Mouse (Mus musculus) lung, embryonic 15.5 days (tissue): ENCODE data around the gene Akap11. TPM values are rescaled to one million over a fixed set of nuclear protein-coding genes. Genes with fewer than 3 reads are reported as not detected.
A peak's percentile ranks its signal among the peaks of the same experiment; 100 is the strongest.
"Not testable (repeated sequence)": the region's sequence is repeated elsewhere in the genome, so short reads cannot be mapped to it uniquely, and the experiment has no call there.

Experiments used
- ATAC-seq: fragments of 200-750 bp; cut with Nextera tagmentation; 2 replicates; pipeline ENCODE4 v1.8.0; 2017; ENCODE audit warnings: moderate number of reproducible peaks, borderline replicate concordance; ENCODE audit not compliant: low FRiP score, low TSS enrichment; ENCODE audit errors: extremely low read depth
- H3K27ac ChIP-seq: fragments of 300-500 bp; sonication (generic); 2 replicates; pipeline ENCODE4 v1.5.1; 2015; ENCODE audit warnings: moderate library complexity, mild to moderate bottlenecking, inconsistent platforms
- H3K27me3 ChIP-seq: fragments of 300-500 bp; sonication (generic); 2 replicates; pipeline ENCODE4 v1.6.1; 2015; ENCODE audit warnings: inconsistent platforms
- H3K36me3 ChIP-seq: fragments of 300-500 bp; sonication (generic); 2 replicates; pipeline ENCODE4 v1.6.1; 2015; ENCODE audit warnings: inconsistent platforms
- H3K4me1 ChIP-seq: fragments of 300-500 bp; sonication (generic); 2 replicates; pipeline ENCODE4 v1.6.1; 2015; ENCODE audit warnings: inconsistent platforms
- H3K4me2 ChIP-seq: fragments of 300-500 bp; sonication (generic); 2 replicates; pipeline ENCODE4 v1.6.1; 2015; ENCODE audit warnings: inconsistent platforms, mild to moderate bottlenecking, moderate library complexity
- H3K4me3 ChIP-seq: fragments of 300-500 bp; sonication (generic); 2 replicates; pipeline ENCODE4 v1.5.1; 2015; ENCODE audit warnings: mild to moderate bottlenecking, inconsistent platforms
- H3K9ac ChIP-seq: fragments of 300-500 bp; sonication (generic); 2 replicates; pipeline ENCODE4 v1.6.1; 2015; ENCODE audit warnings: inconsistent platforms
- H3K9me3 ChIP-seq: fragments of 300-500 bp; sonication (generic); 2 replicates; pipeline ENCODE4 v1.6.1; 2016; ENCODE audit warnings: inconsistent platforms
- WGBS: fragments of 180-500 bp; shearing (Covaris S2); methylation state at CpG from one replicate; pipeline ENCODE4 v1.1.7; 2015; 5-methylcytosine and 5-hydroxymethylcytosine counted together
- polyA plus RNA-seq: library from polyadenylated mRNA; unstranded; fragments of >200 nt; fragmentation: Nextera tagmentation; extraction: Ambion mirVana; gene quantifications from 2 replicates; pipeline ENCODE4 v1.2.1, GENCODE M21; 2015

The Akap11 gene
- polyA plus RNA-seq: 20.0 and 20.7 TPM in 2 replicates

GRCm38 (mm10) chr14:78536281-78537165, at the start of gene Akap11:
Gene Akap11 (minus strand): TSS chr14:78536808.
- Histone ChIP-seq H3K27ac (peak within 1 kb of the TSS; percentile 78), H3K4me1 (peaks cover 31% of the 10 kb centered on the region), H3K27me3 (no peaks in the 10 kb centered on the region), H3K36me3 (no peaks in the 10 kb centered on the region), H3K9me3 (no peaks in the 10 kb centered on the region), H3K9ac (peak within 1 kb of the TSS; percentile 82), H3K4me3 (peak within 1 kb of the TSS; percentile 62), H3K4me2 (peak within 1 kb of the TSS; percentile 78)
- peak; percentile 94 for ATAC-seq
- under 1% methylated on average over 64 of the region's 82 CpGs for WGBS

GRCm38 (mm10) chr14:78584222-78584621, 47.6 kb upstream of the Akap11 start:
- Histone ChIP-seq H3K27me3 (no peaks in the 10 kb centered on the region), H3K9ac (no peak overlapping the region), H3K4me2 (no peak overlapping the region), H3K4me3 (no peak overlapping the region), H3K4me1 (no peaks in the 10 kb centered on the region), H3K36me3 (peaks cover 14% of the 10 kb centered on the region; the same call in 1 of the 2 replicates), H3K27ac (no peak overlapping the region), H3K9me3 (no peaks in the 10 kb centered on the region)
- WGBS: 89% methylated on average over 13 of the region's 13 CpGs
- no peak for ATAC-seq

- H3K4me3 ChIP-seq: no peak overlapping the region
- H3K27ac ChIP-seq: no peak overlapping the region
- no peak overlapping the region for H3K9ac ChIP-seq
- H3K27me3 ChIP-seq: no peaks in the 10 kb centered on the region
- no peaks in the 10 kb centered on the region for H3K9me3 ChIP-seq
- H3K4me2 ChIP-seq: no peak overlapping the region
- peaks cover 14% of the 10 kb centered on the region; the same call in 1 of the 2 replicates for H3K36me3 ChIP-seq
- ATAC-seq: no peak
- H3K4me1 ChIP-seq: no peaks in the 10 kb centered on the region
Observed at GRCm38 (mm10) chr14:78583168-78583567, 46.6 kb upstream of the Akap11 start.

- Histone ChIP-seq H3K4me1 (no peaks in the 10 kb centered on the region), H3K36me3 (peaks cover 9% of the 10 kb centered on the region), H3K4me3 (no peak overlapping the region), H3K9ac (no peak overlapping the region), H3K27ac (no peak overlapping the region), H3K9me3 (no peaks in the 10 kb centered on the region), H3K27me3 (no peaks in the 10 kb centered on the region), H3K4me2 (no peak overlapping the region)
- no peak for ATAC-seq
- 69% methylated on average over 13 of the region's 13 CpGs for WGBS
Observed at GRCm38 (mm10) chr14:78575899-78576298, 39.3 kb upstream of the Akap11 start.

- no peak for ATAC-seq
- no peak overlapping the region for H3K27ac ChIP-seq
- H3K36me3 ChIP-seq: peaks cover under 1% of the 10 kb centered on the region; the same call in 1 of the 2 replicates
- no peaks in the 10 kb centered on the region for H3K4me1 ChIP-seq
- no peaks in the 10 kb centered on the region for H3K27me3 ChIP-seq
- H3K9ac ChIP-seq: no peak overlapping the region
- H3K9me3 ChIP-seq: no peaks in the 10 kb centered on the region
- 82% methylated on average over 5 of the region's 5 CpGs for WGBS
- no peak overlapping the region for H3K4me2 ChIP-seq
- H3K4me3 ChIP-seq: no peak overlapping the region
Observed at GRCm38 (mm10) chr14:78568410-78568809, 31.8 kb upstream of the Akap11 start.

GRCm38 (mm10) chr14:78566431-78566830, 29.8 kb upstream of the Akap11 start:
- no peaks in the 10 kb centered on the region for H3K4me1 ChIP-seq

GRCm38 (mm10) chr14:78564292-78564691, 27.7 kb upstream of the Akap11 start:
- no peak overlapping the region for H3K27ac ChIP-seq
- H3K27me3 ChIP-seq: no peaks in the 10 kb centered on the region
- H3K9me3 ChIP-seq: no peaks in the 10 kb centered on the region
- H3K4me3 ChIP-seq: no peak overlapping the region
- H3K4me2 ChIP-seq: no peak overlapping the region
- no peaks in the 10 kb centered on the region for H3K4me1 ChIP-seq
- no peaks in the 10 kb centered on the region for H3K36me3 ChIP-seq
- WGBS: 71% methylated on average over 2 of the region's 2 CpGs
- no peak overlapping the region for H3K9ac ChIP-seq
- no peak for ATAC-seq

More at GRCm38 (mm10) chr14:78566431-78566830, 29.8 kb upstream of the Akap11 start:
- WGBS: 68% methylated on average over 4 of the region's 4 CpGs
- H3K27me3 ChIP-seq: no peaks in the 10 kb centered on the region
- H3K4me3 ChIP-seq: no peak overlapping the region
- no peaks in the 10 kb centered on the region for H3K9me3 ChIP-seq
- H3K27ac ChIP-seq: no peak overlapping the region
- no peak overlapping the region for H3K4me2 ChIP-seq
- no peak overlapping the region for H3K9ac ChIP-seq
- no peak for ATAC-seq
- H3K36me3 ChIP-seq: no peaks in the 10 kb centered on the region

GRCm38 (mm10) chr14:78563211-78563610, 26.6 kb upstream of the Akap11 start:
- Histone ChIP-seq H3K4me3 (no peak overlapping the region), H3K27ac (no peak overlapping the region), H3K4me1 (no peaks in the 10 kb centered on the region), H3K27me3 (no peaks in the 10 kb centered on the region), H3K9ac (no peak overlapping the region), H3K9me3 (no peaks in the 10 kb centered on the region), H3K4me2 (no peak overlapping the region), H3K36me3 (no peaks in the 10 kb centered on the region)
- WGBS: 83% methylated on average over 7 of the region's 7 CpGs
- no peak for ATAC-seq

- Histone ChIP-seq H3K9ac (no peak overlapping the region), H3K4me1 (no peaks in the 10 kb centered on the region), H3K9me3 (no peaks in the 10 kb centered on the region), H3K27ac (no peak overlapping the region), H3K36me3 (no peaks in the 10 kb centered on the region), H3K4me2 (no peak overlapping the region), H3K4me3 (no peak overlapping the region), H3K27me3 (no peaks in the 10 kb centered on the region)
- no peak for ATAC-seq
- 69% methylated on average over 4 of the region's 4 CpGs for WGBS
Observed at GRCm38 (mm10) chr14:78562121-78562520, 25.5 kb upstream of the Akap11 start.

- WGBS: 78% methylated on average over 8 of the region's 8 CpGs
- ATAC-seq: no peak
- H3K36me3 ChIP-seq: no peaks in the 10 kb centered on the region
Observed at GRCm38 (mm10) chr14:78559042-78559441, 22.4 kb upstream of the Akap11 start.

GRCm38 (mm10) chr14:78554830-78555229, 18.2 kb upstream of the Akap11 start:
- ATAC-seq, H3K9ac ChIP-seq: not testable (repeated sequence)
- WGBS: 73% methylated on average over 3 of the region's 3 CpGs

More at GRCm38 (mm10) chr14:78559042-78559441, 22.4 kb upstream of the Akap11 start:
- Histone ChIP-seq H3K9ac (no peak overlapping the region), H3K27me3 (no peaks in the 10 kb centered on the region), H3K4me2 (no peak overlapping the region), H3K4me1 (no peaks in the 10 kb centered on the region), H3K9me3 (no peaks in the 10 kb centered on the region), H3K4me3 (no peak overlapping the region), H3K27ac (no peak overlapping the region)

GRCm38 (mm10) chr14:78553661-78554060, 17.1 kb upstream of the Akap11 start:
- Histone ChIP-seq H3K4me2 (no peak overlapping the region), H3K27me3 (no peaks in the 10 kb centered on the region), H3K36me3 (no peaks in the 10 kb centered on the region), H3K4me1 (peaks cover 7% of the 10 kb centered on the region), H3K4me3 (no peak overlapping the region), H3K9me3 (no peaks in the 10 kb centered on the region), H3K9ac (no peak overlapping the region), H3K27ac (no peak overlapping the region)
- 90% methylated on average over 6 of the region's 6 CpGs for WGBS
- ATAC-seq: no peak

More at GRCm38 (mm10) chr14:78554830-78555229, 18.2 kb upstream of the Akap11 start:
- not testable (repeated sequence) for H3K4me1 ChIP-seq, H3K27me3 ChIP-seq, H3K4me3 ChIP-seq, H3K9me3 ChIP-seq, H3K27ac ChIP-seq, H3K4me2 ChIP-seq, H3K36me3 ChIP-seq
